Mouse (Mus musculus): ENCODE results near the gene Rccd1.

The Rccd1 gene

GRCm38 (mm10) chr7:80298754-80299153 is 25.5 kb downstream of the Rccd1 start:
- DNase-seq (ENCODE audit: low spot score) = no peak

GRCm38 (mm10) chr7:80297041-80297440 is 27.2 kb downstream of the Rccd1 start:
- no peak for DNase-seq (ENCODE audit: low spot score)

GRCm38 (mm10) chr7:80296462-80296861 is 27.8 kb downstream of the Rccd1 start:
- no peak for DNase-seq (ENCODE audit: low spot score)

GRCm38 (mm10) chr7:80294764-80295648 is 29.2 kb downstream of the Rccd1 start:
- DNase-seq (ENCODE audit: low spot score) = peak; percentile 35

GRCm38 (mm10) chr7:80294062-80294763 is 30.0 kb downstream of the Rccd1 start, which contains the start of gene Prc1:
Gene Prc1, plus strand, starts transcription at chr7:80294450.
- DNase-seq (ENCODE audit: low spot score) = peak; percentile 99

GRCm38 (mm10) chr7:80287736-80288135 is 36.5 kb downstream of the Rccd1 start:
- DNase-seq (ENCODE audit: low spot score) = no peak

- no peak for DNase-seq (ENCODE audit: low spot score)
Measured at GRCm38 (mm10) chr7:80285725-80286124, 38.5 kb downstream of the Rccd1 start.

- DNase-seq (ENCODE audit: low spot score) = no peak
Measured at GRCm38 (mm10) chr7:80284391-80284790, 39.9 kb downstream of the Rccd1 start.

- DNase-seq (ENCODE audit: low spot score) = peak; percentile 26
Measured at GRCm38 (mm10) chr7:80283226-80283918, 40.9 kb downstream of the Rccd1 start.

- no peak for DNase-seq (ENCODE audit: low spot score)
Measured at GRCm38 (mm10) chr7:80281646-80282045, 42.6 kb downstream of the Rccd1 start.

- no peak for DNase-seq (ENCODE audit: low spot score)
Measured at GRCm38 (mm10) chr7:80280998-80281397, 43.3 kb downstream of the Rccd1 start.

- no peak for DNase-seq (ENCODE audit: low spot score)
Measured at GRCm38 (mm10) chr7:80280032-80280431, 44.2 kb downstream of the Rccd1 start.

- DNase-seq (ENCODE audit: low spot score) = no peak
Measured at GRCm38 (mm10) chr7:80276374-80276773, 47.9 kb downstream of the Rccd1 start.

- DNase-seq (ENCODE audit: low spot score) = no peak
Measured at GRCm38 (mm10) chr7:80273456-80273855, 50.8 kb downstream of the Rccd1 start.

- DNase-seq (ENCODE audit: low spot score) = no peak
Measured at GRCm38 (mm10) chr7:80269751-80270255, 54.5 kb downstream of the Rccd1 start.

GRCm38 (mm10) chr7:80268897-80269750 is 55.1 kb downstream of the Rccd1 start, which contains the start of gene Vps33b:
Gene Vps33b, plus strand, starts transcription at chr7:80269649.
- DNase-seq (ENCODE audit: low spot score) = peak; percentile 94

- no peak for DNase-seq (ENCODE audit: low spot score)
Measured at GRCm38 (mm10) chr7:80267764-80268163, 56.5 kb downstream of the Rccd1 start.

GRCm38 (mm10) chr7:80264606-80265005 is 59.6 kb downstream of the Rccd1 start:
- DNase-seq (ENCODE audit: low spot score) = no peak

GRCm38 (mm10) chr7:80261372-80261990 is 62.8 kb downstream of the Rccd1 start:
- DNase-seq (ENCODE audit: low spot score) = peak; percentile 38

- peak; percentile 82 for DNase-seq (ENCODE audit: low spot score)
Measured at GRCm38 (mm10) chr7:80260625-80261371, 63.5 kb downstream of the Rccd1 start, which contains the start of gene Ngrn. Gene Ngrn, plus strand, starts transcription at chr7:80261215.

Measured in c-Kit-positive CD71-positive TER-119-positive erythroid progenitor cells, embryonic 14.5 days (primary cell).